Mouse (Mus musculus) testis, adult 2 months (tissue): ENCODE data around the gene Pcnx.
"Not testable (repeated sequence)": the region's sequence is repeated elsewhere in the genome, so short reads cannot be mapped to it uniquely, and the experiment has no call there.

ENCODE experiments used
- CTCF ChIP-seq: fragments of 200-500 bp; IDR thresholded peaks from 2 replicates; pipeline ENCODE4 v1.5.1; 2012; ENCODE audit warnings: low read depth, mild to moderate bottlenecking, inconsistent platforms, low read length, moderate library complexity; ENCODE audit not compliant: control insufficient read depth, insufficient read depth, insufficient replicate concordance
- POLR2A ChIP-seq: fragments of 200-500 bp; IDR thresholded peaks from 2 replicates; pipeline ENCODE4 v1.6.1; 2012; ENCODE audit warnings: low read depth, mild to moderate bottlenecking, inconsistent platforms, low read length, moderate library complexity; ENCODE audit not compliant: control insufficient read depth

GRCm38 (mm10) chr12:82033973-82034372 is 174.2 kb downstream of the Pcnx start:
- TF ChIP-seq POLR2A, CTCF: not testable (repeated sequence)
